13 mouse cellular contexts compared by ENCODE assay signal in the genomic region with DNA sequence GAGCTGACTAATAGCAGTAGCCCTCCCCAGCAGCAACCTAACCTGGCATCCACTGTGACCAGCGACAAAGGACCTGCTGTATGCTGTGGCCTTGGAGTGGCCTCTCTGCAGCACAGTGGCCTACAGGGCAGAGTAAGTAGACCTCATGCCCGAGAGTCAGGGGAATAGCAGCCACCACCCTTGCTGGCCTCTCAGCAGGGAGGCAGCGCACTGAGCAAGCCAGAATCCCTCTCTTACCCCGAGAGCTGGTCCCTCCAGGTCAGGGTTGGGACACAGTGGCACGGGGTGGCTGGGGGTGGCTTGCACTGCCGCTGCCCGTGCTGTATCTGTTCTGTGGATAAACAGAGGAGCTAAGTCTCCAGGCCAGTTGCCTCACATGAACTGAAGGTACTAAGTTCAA. TPM values are rescaled to one million over a fixed set of nuclear protein-coding genes. Genes with fewer than 3 reads are reported as not detected.
A peak's percentile ranks its signal among the peaks of the same experiment; 100 is the strongest.
DNase-seq lines count a peak whose midpoint lies in the region; ATAC-seq and TF ChIP-seq lines count a peak whose summit lies in the region.
"Had no signal": no experiment of that assay in that cellular context is flagged by ENCODE, and none has a peak within 500 bp of the region (broad histone marks: within the 10 kb centered on the region; RNA-seq: fewer than 3 reads in every experiment).

No protein-coding gene starts in this region.

- ATAC-seq in erythroblast, adult 5-6 weeks (replicated peaks; ENCODE audit: low FRiP score, poor library complexity, severe bottlenecking), result no peak
- ATAC-seq in limb, embryonic 13.5 days (ENCODE audit: low FRiP score, low read depth), result no peak
- ATAC-seq: Patski had no signal

- no peak overlapping the region for H3ac ChIP-seq in myocyte (ENCODE audit: control insufficient read depth, insufficient read length)

- WGBS in limb, embryonic 13.5 days, result 78% methylated on average over 7 of the region's 7 CpGs

- peak overlapping the region; percentile 19 for H3K4me3 ChIP-seq in erythroblast, embryonic 14.5 days (replicated peaks)
- no peak overlapping the region; the same call in 1 of the 2 replicates for H3K4me3 ChIP-seq in limb, embryonic 13.5 days
- no peak overlapping the region for H3K4me3 ChIP-seq in myocyte
- H3K4me3 ChIP-seq: left cerebral cortex, adult 2 months had no signal

- no peak for TF ChIP-seq POLR2A in myocyte (IDR thresholded peaks at IDR 0.05; ENCODE audit: insufficient read length, low read depth)

- H3K27ac ChIP-seq in limb, embryonic 13.5 days, result no peak overlapping the region
- H3K27ac ChIP-seq: left cerebral cortex, adult 2 months had no signal

- no peaks in the 10 kb centered on the region for H3K27me3 ChIP-seq in erythroblast, embryonic 14.5 days (ENCODE audit: control insufficient read depth)
- no peaks in the 10 kb centered on the region for H3K27me3 ChIP-seq in limb, embryonic 13.5 days
- no peaks in the 10 kb centered on the region for H3K27me3 ChIP-seq in myocyte (ENCODE audit: control insufficient read depth, insufficient read depth, insufficient read length)
- H3K27me3 ChIP-seq: Patski had no signal

- peaks cover 53% of the 10 kb centered on the region for H3K79me2 ChIP-seq in myocyte (ENCODE audit: control insufficient read depth, insufficient read depth)

- H3K36me3 ChIP-seq in erythroblast, embryonic 14.5 days (ENCODE audit: control insufficient read depth), result peaks cover 69% of the 10 kb centered on the region
- peaks cover 66% of the 10 kb centered on the region for H3K36me3 ChIP-seq in limb, embryonic 13.5 days
- H3K36me3 ChIP-seq in myocyte (ENCODE audit: control insufficient read depth, insufficient read depth), result peaks cover 48% of the 10 kb centered on the region

- peak overlapping the region; percentile 90 for H3K4me2 ChIP-seq in limb, embryonic 13.5 days (replicated peaks)
- H3K4me2 ChIP-seq in myocyte (ENCODE audit: low read depth), result peak overlapping the region; percentile 98

- peak overlapping the region; percentile 13; the same call in 1 of the 2 replicates for H3K9ac ChIP-seq in limb, embryonic 13.5 days

- no peaks in the 10 kb centered on the region for H3K9me3 ChIP-seq in erythroblast, embryonic 14.5 days (ENCODE audit: control insufficient read depth, low read length)
- H3K9me3 ChIP-seq in limb, embryonic 13.5 days, result no peaks in the 10 kb centered on the region

- intact Hi-C loops in gastrocnemius, postnatal 14 days (cut with DNase I; ENCODE audit: low total_unique reads), result no loop called here

- DNase-seq in kidney, postnatal 10 days, result peak; percentile 14
- no peak for DNase-seq in kidney, adult 8-10 months
- no peak for DNase-seq in B cell, adult 2 months
- DNase-seq in gastrocnemius, postnatal 14 days, result no peak
- DNase-seq: adrenal gland, postnatal 36 days; cerebellum, postnatal 14 days; kidney, adult 9 months had no signal

- peaks cover 53% of the 10 kb centered on the region for H3K4me1 ChIP-seq in erythroblast, embryonic 14.5 days (ENCODE audit: control insufficient read depth)
- H3K4me1 ChIP-seq in limb, embryonic 13.5 days, result peaks cover 35% of the 10 kb centered on the region

TF ChIP-seq in myocyte, 11 proteins besides CTCF, POLR2A, EP300 and RAD21:
- no peak for TF ChIP-seq REST (IDR thresholded peaks at IDR 0.05; ENCODE audit: insufficient read depth, insufficient read length)
- no peak for TF ChIP-seq TCF12 (IDR thresholded peaks at IDR 0.05; ENCODE audit: insufficient read depth, poor library complexity, severe bottlenecking)
- no peak for TF ChIP-seq USF1 (IDR thresholded peaks at IDR 0.05; ENCODE audit: low read depth)
TF ChIP-seq in myocyte: peak in this region for 0.

RNA-seq across cellular contexts. Expression of gene Mettl23, which starts 3.5 kb away (rescaled TPM):
- 3.4 and 3.5 TPM in 2 replicates for polyA plus RNA-seq in erythroblast, embryonic 14.5 days (2012)
- total RNA-seq in erythroblast, adult 5-6 weeks (2015; ENCODE audit: low replicate concordance), result 11.3 and 11.5 TPM in 2 replicates
- total RNA-seq in erythroblast, adult 5-6 weeks (2017; ENCODE audit: low replicate concordance), result 5.4 and 15.1 TPM in 2 replicates
- 72.2 and 79.0 TPM in 2 replicates for polyA plus RNA-seq in limb, embryonic 13.5 days (2015; fragmentation: Nextera tagmentation; extraction: Ambion mirVana)
- polyA plus RNA-seq in myocyte (2012; fragmentation: generic; extraction: Trizol), result 34.0 TPM
- 10 to 100 TPM; 24.1 to 24.7 TPM for total RNA-seq in gastrocnemius, postnatal 14 days (2021)

RNA-seq across cellular contexts. Expression of gene Jmjd6, which starts 3.6 kb away (rescaled TPM):
- polyA plus RNA-seq in erythroblast, embryonic 14.5 days (2012), result 3.6 and 5.9 TPM in 2 replicates
- 12.5 and 24.2 TPM in 2 replicates for total RNA-seq in erythroblast, adult 5-6 weeks (2015; ENCODE audit: low replicate concordance)
- 10.7 and 13.9 TPM in 2 replicates for total RNA-seq in erythroblast, adult 5-6 weeks (2017; ENCODE audit: low replicate concordance)
- polyA plus RNA-seq in limb, embryonic 13.5 days (2015; fragmentation: Nextera tagmentation; extraction: Ambion mirVana), result 76.6 and 82.6 TPM in 2 replicates
- polyA plus RNA-seq in myocyte (2012; fragmentation: generic; extraction: Trizol), result 55.1 TPM
- 10 to 100 TPM; 19.5 to 21.4 TPM for total RNA-seq in gastrocnemius, postnatal 14 days (2021)

RNA-seq across cellular contexts. Expression of gene Mxra7, which starts 11.8 kb away (rescaled TPM):
- polyA plus RNA-seq in erythroblast, embryonic 14.5 days (2012), result 0.03 and 0.05 TPM in 2 replicates
- total RNA-seq in erythroblast, adult 5-6 weeks (2015; ENCODE audit: low replicate concordance), result 4.2 TPM in 1 of 2 replicates, not detected in the other
- not detected in 2 replicates for total RNA-seq in erythroblast, adult 5-6 weeks (2017; ENCODE audit: low replicate concordance)
- polyA plus RNA-seq in limb, embryonic 13.5 days (2015; fragmentation: Nextera tagmentation; extraction: Ambion mirVana), result 17.1 and 20.2 TPM in 2 replicates
- 126 TPM for polyA plus RNA-seq in myocyte (2012; fragmentation: generic; extraction: Trizol)
- total RNA-seq in gastrocnemius, postnatal 14 days (2021), result 10 to 100 TPM; 23.1 to 29.6 TPM

RNA-seq across cellular contexts. Expression of gene Mfsd11, which starts 12.6 kb away (rescaled TPM):
- polyA plus RNA-seq in erythroblast, embryonic 14.5 days (2012), result 0.91 and 1.2 TPM in 2 replicates
- total RNA-seq in erythroblast, adult 5-6 weeks (2015; ENCODE audit: low replicate concordance), result 9.2 and 35.0 TPM in 2 replicates
- total RNA-seq in erythroblast, adult 5-6 weeks (2017; ENCODE audit: low replicate concordance), result 3.4 and 3.5 TPM in 2 replicates
- polyA plus RNA-seq in limb, embryonic 13.5 days (2015; fragmentation: Nextera tagmentation; extraction: Ambion mirVana), result 44.3 and 44.8 TPM in 2 replicates
- polyA plus RNA-seq in myocyte (2012; fragmentation: generic; extraction: Trizol), result 40.0 TPM
- 10 to 100 TPM; 22.3 to 27.2 TPM for total RNA-seq in gastrocnemius, postnatal 14 days (2021)

RNA-seq across cellular contexts. Expression of gene Srsf2, which starts 13.3 kb away (rescaled TPM):
- 109 and 111 TPM in 2 replicates for polyA plus RNA-seq in erythroblast, embryonic 14.5 days (2012)
- total RNA-seq in erythroblast, adult 5-6 weeks (2015; ENCODE audit: low replicate concordance), result 308 and 417 TPM in 2 replicates
- total RNA-seq in erythroblast, adult 5-6 weeks (2017; ENCODE audit: low replicate concordance), result 97.0 and 120 TPM in 2 replicates
- 789 and 792 TPM in 2 replicates for polyA plus RNA-seq in limb, embryonic 13.5 days (2015; fragmentation: Nextera tagmentation; extraction: Ambion mirVana)
- polyA plus RNA-seq in myocyte (2012; fragmentation: generic; extraction: Trizol), result 145 TPM
- 10 to 100 TPM; 73.0 to 80.9 TPM for total RNA-seq in gastrocnemius, postnatal 14 days (2021)

Comparison
In these comparisons a context has a peak if more than half of its experiments do, and no peak if none do; other contexts are left out.
1. RNA of gene Mxra7, which starts 11.8 kb away (polyA plus RNA-seq): 126 TPM in myocyte (single experiment) and 17.1 to 20.2 TPM in limb, embryonic 13.5 days; 0.03 to 0.05 TPM in erythroblast, embryonic 14.5 days; every median in the first group is over 10 times any median in the second.